Mouse (Mus musculus): ENCODE measurements around the gene Tmem63a. TPM values are rescaled to one million over a fixed set of nuclear protein-coding genes. Genes with fewer than 3 reads are reported as not detected.
A peak's percentile ranks its signal among the peaks of the same experiment; 100 is the strongest.
"Not testable (repeated sequence)": the region's sequence is repeated elsewhere in the genome, so short reads cannot be mapped to it uniquely, and the experiment has no call there.

Gene Tmem63a
- polyA plus RNA-seq, 1 experiment from 2014 or later: 11.8 TPM

DNA sequence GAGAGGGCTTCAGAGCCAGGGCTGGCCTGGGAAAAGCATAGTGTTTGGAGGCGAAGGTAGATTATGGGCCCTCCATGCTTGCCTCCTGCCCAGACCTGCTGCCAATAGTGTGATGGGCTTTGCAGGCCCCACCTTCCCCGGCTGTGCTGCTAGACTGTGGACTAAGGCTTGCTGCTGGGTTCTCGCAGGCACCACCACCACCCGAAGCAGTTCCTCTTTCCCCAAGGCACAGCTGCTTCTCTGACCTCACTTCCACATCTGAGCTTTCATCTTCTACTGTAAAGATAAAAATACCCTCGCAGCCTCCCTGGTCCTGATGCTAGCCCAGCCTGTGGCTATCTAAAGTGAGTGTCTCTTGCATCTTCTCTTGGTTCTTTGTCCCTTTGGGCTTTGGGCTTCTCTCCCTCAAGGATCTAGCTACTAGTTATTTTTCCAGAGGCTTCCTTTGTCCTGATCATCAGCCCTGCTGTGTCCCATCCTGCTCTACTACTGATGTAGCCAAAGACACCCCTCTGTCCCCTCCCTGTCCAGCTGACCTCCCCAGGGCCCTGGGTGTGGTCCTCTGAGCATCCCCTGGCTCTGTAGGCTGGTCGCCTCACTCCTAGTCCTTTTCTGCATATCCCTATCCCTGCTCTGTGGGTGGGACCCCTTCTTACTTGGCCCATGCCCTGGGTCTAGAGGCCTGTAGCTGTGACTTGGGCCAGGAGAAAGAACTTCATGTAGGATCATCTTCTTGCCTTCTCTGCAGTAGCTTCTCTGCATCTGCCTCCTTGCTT, 19.7 kb upstream of the Tmem63a start:
- no peak for ATAC-seq (ENCODE audit: low FRiP score, low TSS enrichment)
- no peaks in the 10 kb centered on the region for H3K36me3 ChIP-seq (ENCODE audit: insufficient read depth, low read length)
- no peaks in the 10 kb centered on the region for H3K9me3 ChIP-seq (ENCODE audit: low read length)
- H3K4me2 ChIP-seq (replicated peaks; ENCODE audit: low read depth, low read length): no peak overlapping the region
- H3K4me1 ChIP-seq (ENCODE audit: insufficient read depth, low read length): no peaks in the 10 kb centered on the region
- H3K27ac ChIP-seq (ENCODE audit: low read length): no peak overlapping the region
- 70% methylated on average over 6 of the region's 6 CpGs for WGBS
- no peaks in the 10 kb centered on the region for H3K27me3 ChIP-seq (ENCODE audit: insufficient read depth, low read length)
- H3K9ac ChIP-seq (replicated peaks; ENCODE audit: low read length): no peak overlapping the region
- H3K4me3 ChIP-seq (ENCODE audit: low read length): no peak overlapping the region

DNA sequence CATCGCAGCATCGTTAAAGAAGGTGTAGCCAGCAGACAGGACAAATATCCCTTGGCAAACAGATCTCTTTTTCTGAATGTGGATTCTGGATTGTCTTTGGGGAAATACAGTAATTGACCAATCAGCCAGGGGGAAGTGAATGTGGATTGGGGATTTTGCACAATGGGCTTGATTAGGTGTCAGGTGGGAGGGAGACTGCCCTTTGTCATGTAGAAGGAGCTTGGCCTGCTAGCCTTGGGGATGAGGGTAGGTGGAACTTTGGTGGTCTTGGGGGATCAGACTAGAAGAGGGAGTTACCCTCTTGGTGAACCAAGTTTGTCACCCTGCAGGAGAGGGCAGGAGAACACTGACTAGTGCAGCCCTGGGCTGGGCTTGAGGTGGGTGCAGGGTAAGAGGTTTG, 17.4 kb upstream of the Tmem63a start:
- H3K4me1 ChIP-seq (ENCODE audit: insufficient read depth, low read length): no peaks in the 10 kb centered on the region
- H3K27ac ChIP-seq (ENCODE audit: low read length): no peak overlapping the region
- H3K9me3 ChIP-seq (ENCODE audit: low read length): no peaks in the 10 kb centered on the region
- ATAC-seq (ENCODE audit: low FRiP score, low TSS enrichment): no peak
- H3K4me3 ChIP-seq (ENCODE audit: low read length): no peak overlapping the region
- no peak overlapping the region for H3K4me2 ChIP-seq (replicated peaks; ENCODE audit: low read depth, low read length)
- no peak overlapping the region for H3K9ac ChIP-seq (replicated peaks; ENCODE audit: low read length)
- WGBS: 44% methylated on average over 2 of the region's 2 CpGs
- H3K36me3 ChIP-seq (ENCODE audit: insufficient read depth, low read length): no peaks in the 10 kb centered on the region
- H3K27me3 ChIP-seq (ENCODE audit: insufficient read depth, low read length): no peaks in the 10 kb centered on the region; the same call in 1 of the 2 replicates

DNA sequence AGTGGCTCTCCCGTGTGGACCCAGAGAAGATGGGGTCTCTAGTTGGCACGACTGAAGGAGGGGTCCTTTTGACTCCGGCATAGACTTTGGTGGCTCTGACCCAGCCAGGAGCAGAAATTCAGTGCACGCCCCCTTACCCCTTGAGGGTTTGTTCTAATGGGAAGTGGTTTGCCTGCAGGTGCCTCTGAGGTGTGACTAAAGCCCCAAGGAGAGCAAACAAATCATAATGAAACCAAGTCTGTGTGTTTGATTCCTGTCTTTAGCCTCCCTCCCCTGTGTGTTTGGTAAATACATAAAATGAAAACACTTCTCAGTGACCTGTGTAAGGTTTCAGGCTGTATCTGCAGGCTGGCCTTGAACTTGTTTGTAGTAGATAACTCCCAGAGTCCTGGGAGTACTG, 15.9 kb upstream of the Tmem63a start:
- Histone ChIP-seq H3K9ac (replicated peaks; ENCODE audit: low read length) (no peak overlapping the region), H3K4me3 (ENCODE audit: low read length) (no peak overlapping the region), H3K4me1 (ENCODE audit: insufficient read depth, low read length) (no peaks in the 10 kb centered on the region), H3K27me3 (ENCODE audit: insufficient read depth, low read length) (no peaks in the 10 kb centered on the region; the same call in 1 of the 2 replicates), H3K4me2 (replicated peaks; ENCODE audit: low read depth, low read length) (no peak overlapping the region), H3K36me3 (ENCODE audit: insufficient read depth, low read length) (no peaks in the 10 kb centered on the region), H3K9me3 (ENCODE audit: low read length) (no peaks in the 10 kb centered on the region), H3K27ac (ENCODE audit: low read length) (no peak overlapping the region)
- 70% methylated on average over 4 of the region's 4 CpGs for WGBS
- no peak for ATAC-seq (ENCODE audit: low FRiP score, low TSS enrichment)

DNA sequence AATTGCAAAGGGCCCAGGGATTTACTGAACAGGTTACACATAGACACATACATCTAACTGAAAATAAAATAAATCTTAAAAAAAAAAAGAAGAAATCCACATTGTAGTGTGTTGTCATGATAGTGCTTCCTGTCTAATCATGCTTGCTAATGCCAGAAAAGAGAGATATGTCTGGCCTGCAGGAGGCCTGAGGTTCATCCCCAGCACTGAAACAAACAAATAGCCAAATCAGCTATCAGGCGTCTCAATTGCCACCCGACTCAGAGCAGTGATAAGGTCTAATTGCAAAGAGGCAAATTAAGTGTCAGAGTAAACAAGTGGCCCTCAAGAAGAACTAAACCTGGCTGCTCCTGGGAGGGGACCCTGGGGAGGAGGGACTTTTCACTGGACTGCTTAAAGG, 12.5 kb upstream of the Tmem63a start:
- Histone ChIP-seq H3K4me1 (ENCODE audit: insufficient read depth, low read length) (no peaks in the 10 kb centered on the region), H3K9me3 (ENCODE audit: low read length) (no peaks in the 10 kb centered on the region), H3K36me3 (ENCODE audit: insufficient read depth, low read length) (no peaks in the 10 kb centered on the region), H3K4me2 (replicated peaks; ENCODE audit: low read depth, low read length) (no peak overlapping the region), H3K4me3 (ENCODE audit: low read length) (no peak overlapping the region), H3K9ac (replicated peaks; ENCODE audit: low read length) (no peak overlapping the region), H3K27me3 (ENCODE audit: insufficient read depth, low read length) (peaks cover 18% of the 10 kb centered on the region), H3K27ac (ENCODE audit: low read length) (no peak overlapping the region)
- ATAC-seq (ENCODE audit: low FRiP score, low TSS enrichment): no peak
- 38% methylated on average over 2 of the region's 2 CpGs for WGBS

DNA sequence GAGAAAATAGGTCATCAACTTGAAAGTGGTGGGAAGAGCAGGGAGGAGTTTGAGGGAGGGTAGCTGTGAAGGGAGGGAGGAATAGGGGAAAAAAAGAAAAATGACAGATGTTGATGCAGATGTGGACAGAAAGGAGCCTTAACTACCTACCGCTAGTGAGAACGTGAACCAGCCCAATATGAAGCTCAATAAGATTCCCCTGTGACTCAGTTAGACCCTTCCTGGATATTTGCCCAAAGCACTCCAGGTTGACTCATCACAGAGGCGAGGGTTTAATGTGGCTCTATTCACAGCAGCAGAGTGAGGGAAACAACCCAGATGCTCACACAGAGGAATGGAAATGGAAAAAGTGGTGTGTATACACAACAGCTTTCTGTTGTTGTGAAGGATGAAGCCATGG, 11.0 kb upstream of the Tmem63a start:
- Histone ChIP-seq H3K4me3 (ENCODE audit: low read length) (no peak overlapping the region), H3K4me1 (ENCODE audit: insufficient read depth, low read length) (no peaks in the 10 kb centered on the region), H3K36me3 (ENCODE audit: insufficient read depth, low read length) (no peaks in the 10 kb centered on the region), H3K27ac (ENCODE audit: low read length) (no peak overlapping the region), H3K9ac (replicated peaks; ENCODE audit: low read length) (no peak overlapping the region), H3K4me2 (replicated peaks; ENCODE audit: low read depth, low read length) (no peak overlapping the region), H3K27me3 (ENCODE audit: insufficient read depth, low read length) (peaks cover 33% of the 10 kb centered on the region), H3K9me3 (ENCODE audit: low read length) (no peaks in the 10 kb centered on the region)
- 76% methylated on average over 3 of the region's 3 CpGs for WGBS
- ATAC-seq (ENCODE audit: low FRiP score, low TSS enrichment): no peak

DNA sequence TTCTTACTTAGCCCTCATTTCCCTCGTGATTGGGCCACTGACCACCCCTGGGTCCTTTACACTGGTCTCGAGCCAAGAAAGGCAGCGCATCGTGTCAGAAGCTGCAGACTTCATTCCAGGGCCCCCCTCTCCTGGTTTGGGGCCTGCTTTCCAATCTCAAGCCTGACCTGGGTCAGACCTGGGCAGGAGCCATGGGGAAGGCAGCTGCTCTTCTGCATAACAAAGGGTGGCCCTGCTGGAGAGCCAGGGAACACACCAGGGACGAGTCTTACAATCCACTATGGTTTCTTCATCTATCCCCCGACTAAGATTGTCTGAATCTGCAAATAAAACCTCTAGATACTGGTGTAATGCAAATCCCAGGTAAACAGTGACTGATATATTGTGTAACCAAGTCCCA, 8.5 kb upstream of the Tmem63a start:
- Histone ChIP-seq H3K27me3 (ENCODE audit: insufficient read depth, low read length) (peaks cover 43% of the 10 kb centered on the region), H3K27ac (ENCODE audit: low read length) (no peak overlapping the region), H3K4me1 (ENCODE audit: insufficient read depth, low read length) (no peaks in the 10 kb centered on the region), H3K9me3 (ENCODE audit: low read length) (no peaks in the 10 kb centered on the region), H3K4me2 (replicated peaks; ENCODE audit: low read depth, low read length) (no peak overlapping the region), H3K36me3 (ENCODE audit: insufficient read depth, low read length) (no peaks in the 10 kb centered on the region), H3K9ac (replicated peaks; ENCODE audit: low read length) (no peak overlapping the region), H3K4me3 (ENCODE audit: low read length) (no peak overlapping the region)
- 31% methylated on average over 6 of the region's 6 CpGs for WGBS
- ATAC-seq (ENCODE audit: low FRiP score, low TSS enrichment): no peak

DNA sequence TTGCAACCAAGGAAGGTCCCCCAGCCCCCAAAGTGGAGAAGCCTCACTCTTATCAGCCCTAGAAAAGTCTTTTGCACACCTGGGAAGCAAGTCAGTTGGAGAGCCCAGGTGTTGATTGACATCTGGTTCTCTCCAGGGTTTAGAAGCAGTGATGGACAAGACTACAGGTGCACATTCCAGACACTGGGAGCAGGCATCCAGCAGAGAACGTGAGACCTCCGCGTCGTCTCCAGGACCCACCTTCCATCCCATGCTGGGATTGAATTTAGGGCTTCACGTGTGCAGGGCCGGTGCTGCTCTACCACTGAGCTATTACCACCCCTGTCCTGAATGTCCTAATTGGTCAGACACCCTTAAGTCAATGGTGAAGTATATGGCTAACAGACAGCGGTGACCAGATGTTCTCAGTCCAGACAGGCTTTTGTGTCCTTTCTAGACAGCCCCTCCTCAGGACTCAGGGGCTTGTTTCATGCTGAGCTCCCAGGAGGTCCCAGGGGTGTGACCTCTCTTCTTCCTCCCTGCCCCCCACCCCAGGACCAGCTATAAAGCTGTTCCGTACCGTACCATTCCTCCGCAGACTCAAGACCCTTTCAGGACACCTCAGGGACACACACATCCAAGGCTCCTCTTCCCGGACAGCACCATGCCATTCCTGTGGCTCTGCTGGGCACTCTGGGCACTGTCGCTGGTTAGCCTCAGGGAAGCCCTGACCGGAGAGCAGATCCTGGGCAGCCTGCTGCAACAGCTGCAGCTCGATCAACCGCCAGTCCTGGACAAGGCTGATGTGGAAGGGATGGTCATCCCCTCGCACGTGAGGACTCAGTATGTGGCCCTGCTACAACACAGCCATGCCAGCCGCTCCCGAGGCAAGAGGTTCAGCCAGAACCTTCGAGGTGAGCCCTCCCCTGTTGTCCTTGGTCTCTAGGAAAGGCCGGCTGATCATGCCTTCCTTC, 7.4 kb upstream of the Tmem63a start, which contains the start of gene Lefty1:
TSS of gene Lefty1 (plus strand) at position 556 of the 953 bp plus-strand sequence.
- Histone ChIP-seq H3K36me3 (ENCODE audit: insufficient read depth, low read length) (no peaks in the 10 kb centered on the region), H3K9me3 (ENCODE audit: low read length) (no peaks in the 10 kb centered on the region), H3K4me3 (ENCODE audit: low read length) (no peak within 1 kb of the TSS), H3K4me2 (replicated peaks; ENCODE audit: low read depth, low read length) (no peak within 1 kb of the TSS), H3K4me1 (ENCODE audit: insufficient read depth, low read length) (no peaks in the 10 kb centered on the region), H3K27ac (ENCODE audit: low read length) (no peak within 1 kb of the TSS), H3K27me3 (ENCODE audit: insufficient read depth, low read length) (peaks cover 43% of the 10 kb centered on the region), H3K9ac (replicated peaks; ENCODE audit: low read length) (no peak within 1 kb of the TSS)
- no peak for ATAC-seq (ENCODE audit: low FRiP score, low TSS enrichment)
- 12% methylated on average over 21 of the region's 21 CpGs for WGBS

DNA sequence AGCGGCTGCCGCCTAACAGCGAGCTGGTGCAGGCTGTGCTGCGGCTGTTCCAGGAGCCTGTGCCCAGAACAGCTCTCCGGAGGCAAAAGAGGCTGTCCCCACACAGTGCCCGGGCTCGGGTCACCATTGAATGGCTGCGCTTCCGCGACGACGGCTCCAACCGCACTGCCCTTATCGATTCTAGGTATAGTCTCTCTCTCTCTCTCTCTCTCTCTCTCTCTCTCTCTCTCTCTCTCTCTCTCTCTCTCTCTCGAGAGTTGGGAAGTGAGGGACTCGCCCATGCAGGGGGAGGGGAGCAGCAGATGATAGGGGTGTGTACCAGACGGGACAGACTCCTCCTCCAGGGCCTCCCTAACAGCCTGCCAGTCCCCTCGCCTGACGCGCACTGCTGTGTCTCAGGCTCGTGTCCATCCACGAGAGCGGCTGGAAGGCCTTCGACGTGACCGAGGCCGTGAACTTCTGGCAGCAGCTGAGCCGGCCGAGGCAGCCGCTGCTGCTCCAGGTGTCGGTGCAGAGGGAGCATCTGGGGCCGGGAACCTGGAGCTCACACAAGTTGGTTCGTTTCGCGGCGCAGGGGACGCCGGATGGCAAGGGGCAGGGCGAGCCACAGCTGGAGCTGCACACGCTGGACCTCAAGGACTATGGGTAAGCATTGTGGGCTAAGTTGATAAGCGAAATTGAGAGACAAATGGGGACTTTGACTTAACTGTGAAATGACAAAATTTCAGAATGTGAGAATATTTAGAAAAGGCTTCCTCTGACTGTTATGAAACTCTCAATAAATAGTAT, 5.3 kb upstream of the Tmem63a start:
- H3K4me2 ChIP-seq (replicated peaks; ENCODE audit: low read depth, low read length): peak overlapping the region; percentile 54
- WGBS: 3% methylated on average over 38 of the region's 41 CpGs
- not testable (repeated sequence) for H3K9me3 ChIP-seq (ENCODE audit: low read length); H3K27ac ChIP-seq (ENCODE audit: low read length); H3K4me1 ChIP-seq (ENCODE audit: insufficient read depth, low read length); H3K36me3 ChIP-seq (ENCODE audit: insufficient read depth, low read length)
- peak; percentile 81 for ATAC-seq (ENCODE audit: low FRiP score, low TSS enrichment)
- peaks cover 47% of the 10 kb centered on the region for H3K27me3 ChIP-seq (ENCODE audit: insufficient read depth, low read length)
- peak overlapping the region; percentile 41; the same call in 1 of the 2 replicates for H3K9ac ChIP-seq (replicated peaks; ENCODE audit: low read length)
- H3K4me3 ChIP-seq (ENCODE audit: low read length): peak overlapping the region; percentile 41

DNA sequence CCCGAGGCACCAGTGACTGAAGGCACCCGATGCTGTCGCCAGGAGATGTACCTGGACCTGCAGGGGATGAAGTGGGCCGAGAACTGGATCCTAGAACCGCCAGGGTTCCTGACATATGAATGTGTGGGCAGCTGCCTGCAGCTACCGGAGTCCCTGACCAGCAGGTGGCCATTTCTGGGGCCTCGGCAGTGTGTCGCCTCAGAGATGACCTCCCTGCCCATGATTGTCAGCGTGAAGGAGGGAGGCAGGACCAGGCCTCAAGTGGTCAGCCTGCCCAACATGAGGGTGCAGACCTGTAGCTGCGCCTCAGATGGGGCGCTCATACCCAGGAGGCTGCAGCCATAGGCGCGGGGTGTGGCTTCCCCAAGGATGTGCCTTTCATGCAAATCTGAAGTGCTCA, 4.5 kb upstream of the Tmem63a start:
- H3K9me3 ChIP-seq (ENCODE audit: low read length); H3K4me2 ChIP-seq (replicated peaks; ENCODE audit: low read depth, low read length); H3K4me3 ChIP-seq (ENCODE audit: low read length); ATAC-seq (ENCODE audit: low FRiP score, low TSS enrichment); H3K4me1 ChIP-seq (ENCODE audit: insufficient read depth, low read length); H3K9ac ChIP-seq (replicated peaks; ENCODE audit: low read length); H3K36me3 ChIP-seq (ENCODE audit: insufficient read depth, low read length); H3K27ac ChIP-seq (ENCODE audit: low read length): not testable (repeated sequence)
- peaks cover 47% of the 10 kb centered on the region for H3K27me3 ChIP-seq (ENCODE audit: insufficient read depth, low read length)
- WGBS: 37% methylated on average over 13 of the region's 13 CpGs

Data from kidney, embryonic 16.5 days (tissue).